Mouse (Mus musculus) lung, postnatal 36 days (tissue): ENCODE data around the gene Znfx1.
A peak's percentile ranks its signal among the peaks of the same experiment; 100 is the strongest.

ENCODE experiments used
- DNase-seq: peaks from one replicate; pipeline ENCODE4 v3.0.0; 2022; ENCODE audit warnings: mixed read lengths

Znfx1 gene

DNA sequence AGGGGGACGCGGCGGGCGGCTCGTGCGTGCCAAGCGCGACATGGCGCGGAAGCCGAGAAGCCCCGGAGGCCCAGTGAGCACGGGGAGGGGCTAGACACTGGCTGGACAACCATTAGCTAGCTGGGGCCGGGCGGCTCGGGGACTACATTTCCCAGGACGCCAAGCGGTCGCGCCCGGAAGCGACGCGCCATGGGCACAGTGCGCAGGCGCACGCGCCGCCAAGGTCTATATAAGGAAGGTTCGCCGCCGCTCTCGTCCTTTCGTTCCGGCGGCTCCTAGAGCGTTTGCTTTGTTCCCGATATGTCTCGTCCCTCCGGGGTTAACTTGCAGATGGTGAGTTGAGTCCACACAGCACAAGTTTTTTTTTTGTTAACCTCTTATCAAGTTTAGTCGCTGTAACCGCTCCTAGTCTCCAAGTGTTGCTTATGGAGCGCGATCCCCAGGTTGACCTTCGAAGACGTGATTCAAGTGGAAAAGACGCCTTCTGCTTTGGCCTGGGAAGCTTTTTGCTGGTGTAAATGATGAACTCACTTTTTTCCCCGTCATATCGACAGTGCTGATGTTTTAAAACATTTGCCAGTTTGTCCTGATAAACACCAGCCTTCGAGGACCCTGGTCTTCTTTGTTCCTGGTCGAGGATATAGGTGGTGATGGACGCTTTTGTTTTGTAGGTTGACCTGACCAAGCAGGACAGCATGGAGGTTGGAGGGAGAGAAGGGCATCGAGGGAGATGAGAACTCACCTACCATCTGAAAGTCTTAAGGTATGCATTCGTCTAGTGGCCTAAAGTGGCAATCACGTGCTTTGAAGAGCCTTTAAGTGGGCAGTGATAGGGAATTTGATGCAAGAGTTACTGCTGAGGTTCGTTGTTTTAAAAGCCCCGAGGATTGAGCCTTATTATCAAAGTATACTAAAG, at the start of gene Znfx1:
Gene Znfx1 (minus strand): TSS at position 51 of the 916 bp plus-strand sequence.
- DNase-seq, result peak; percentile 97

DNA sequence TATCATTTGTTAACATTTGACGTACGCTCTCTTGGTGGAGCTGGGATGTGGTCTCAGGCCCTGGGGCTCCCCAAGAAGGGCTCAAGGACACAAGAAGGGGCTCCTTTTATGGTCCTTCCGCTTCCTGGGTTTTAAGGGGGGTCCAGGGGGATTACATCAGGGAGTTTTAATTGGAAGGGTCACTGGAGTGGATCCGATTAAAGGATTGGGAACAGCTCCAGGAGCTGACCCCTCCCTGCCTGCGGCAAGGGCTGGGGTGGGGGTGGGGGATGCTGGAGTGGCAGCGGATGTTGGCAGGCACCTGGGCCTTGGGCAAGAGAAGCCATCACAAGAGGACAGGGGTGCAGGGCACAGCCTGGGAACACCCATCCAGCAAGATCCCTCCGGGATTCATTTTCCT, 49.4 kb upstream of the Znfx1 start:
- DNase-seq, result no peak

DNA sequence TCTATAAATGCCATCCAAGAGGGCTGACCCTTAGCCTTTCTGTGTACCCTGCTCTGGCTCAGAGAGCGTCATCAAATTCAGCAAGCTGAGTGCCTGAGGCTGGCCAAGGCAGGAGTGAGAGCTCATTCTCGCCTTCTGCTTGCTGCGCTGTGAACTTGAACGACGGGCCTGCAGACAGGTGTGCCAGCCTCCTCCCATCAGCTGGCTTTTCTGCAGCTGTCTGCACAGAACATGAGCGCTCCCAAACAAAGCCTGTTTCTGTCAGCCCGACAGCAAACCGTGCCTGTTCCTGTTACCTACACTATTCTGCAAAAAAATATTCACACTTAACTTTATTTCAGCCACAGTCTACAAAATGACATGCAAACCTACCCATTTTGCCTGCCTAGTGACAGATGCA, 46.7 kb upstream of the Znfx1 start:
- no peak for DNase-seq

DNA sequence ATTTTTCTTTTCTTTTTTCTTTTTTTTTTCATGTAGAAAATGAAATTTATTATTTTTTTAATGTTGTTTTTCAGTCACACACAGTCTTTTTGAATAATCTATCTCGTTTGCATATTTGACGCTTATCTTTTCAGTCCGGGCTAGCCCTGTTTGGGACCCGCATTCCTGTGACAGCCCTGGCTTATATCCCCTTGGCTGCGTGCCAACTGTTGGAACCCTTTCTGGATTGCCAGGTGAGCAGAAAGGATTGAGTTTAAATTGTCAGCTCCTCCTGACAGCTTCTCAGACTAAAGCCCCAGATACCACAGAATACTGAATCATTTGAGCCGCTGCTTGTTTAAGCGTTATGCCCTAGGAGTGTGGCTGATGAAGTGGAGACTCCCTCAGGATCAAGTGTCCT, 40.7 kb upstream of the Znfx1 start:
- no peak for DNase-seq

DNA sequence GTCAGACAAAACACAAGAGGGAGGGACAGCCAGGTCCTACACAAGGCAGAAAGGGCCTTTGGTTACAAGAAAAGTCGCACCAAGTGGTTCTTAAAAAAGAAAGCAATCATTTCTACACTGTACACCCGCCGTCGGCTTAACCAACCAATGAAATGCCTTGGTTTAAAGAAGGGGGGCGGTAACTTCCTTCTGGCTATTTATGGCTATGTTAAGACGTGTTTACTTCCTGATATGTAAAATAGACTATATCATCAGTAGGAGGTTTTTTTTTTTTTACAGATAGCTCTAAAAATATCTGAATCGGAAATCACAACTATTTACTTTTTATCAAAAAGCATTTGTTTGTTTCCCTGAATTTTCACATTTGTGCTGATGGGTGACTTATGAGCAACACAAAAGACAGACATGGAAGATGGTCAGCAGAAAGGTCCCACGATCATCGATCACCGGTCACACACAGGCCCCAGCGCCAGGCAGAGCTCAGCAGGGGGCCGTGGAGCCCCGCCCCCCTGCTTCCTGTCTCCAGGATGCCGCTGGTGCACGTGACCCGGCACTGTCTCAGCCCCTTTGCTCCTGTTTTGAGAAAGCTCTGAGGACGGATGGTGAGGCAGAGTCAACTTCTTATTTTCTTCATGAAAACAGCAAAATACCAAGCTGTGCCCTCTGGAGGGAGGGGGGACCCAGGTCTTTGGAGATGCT, 39.1 kb upstream of the Znfx1 start:
- DNase-seq, result peak; percentile 79

DNA sequence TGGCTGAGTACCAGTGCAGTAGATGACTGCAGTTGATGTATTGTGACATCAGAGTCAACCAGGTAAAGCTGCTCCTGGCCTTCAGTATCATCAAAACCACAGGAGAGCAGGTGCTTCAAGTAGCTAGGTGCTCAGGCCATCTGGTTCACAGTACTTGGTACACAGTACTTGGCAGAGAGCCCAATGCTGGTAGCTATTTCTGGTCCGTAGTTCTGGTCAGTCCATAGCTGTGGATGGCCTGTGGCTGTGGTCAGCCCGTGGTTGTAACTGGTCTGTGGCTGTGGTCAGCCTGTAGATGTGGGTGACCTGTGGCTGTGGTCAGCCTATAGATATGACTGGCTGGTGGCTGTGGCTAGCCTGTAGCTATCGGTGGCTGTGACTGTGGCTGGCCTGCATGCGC, 31.9 kb upstream of the Znfx1 start:
- DNase-seq, result no peak

DNA sequence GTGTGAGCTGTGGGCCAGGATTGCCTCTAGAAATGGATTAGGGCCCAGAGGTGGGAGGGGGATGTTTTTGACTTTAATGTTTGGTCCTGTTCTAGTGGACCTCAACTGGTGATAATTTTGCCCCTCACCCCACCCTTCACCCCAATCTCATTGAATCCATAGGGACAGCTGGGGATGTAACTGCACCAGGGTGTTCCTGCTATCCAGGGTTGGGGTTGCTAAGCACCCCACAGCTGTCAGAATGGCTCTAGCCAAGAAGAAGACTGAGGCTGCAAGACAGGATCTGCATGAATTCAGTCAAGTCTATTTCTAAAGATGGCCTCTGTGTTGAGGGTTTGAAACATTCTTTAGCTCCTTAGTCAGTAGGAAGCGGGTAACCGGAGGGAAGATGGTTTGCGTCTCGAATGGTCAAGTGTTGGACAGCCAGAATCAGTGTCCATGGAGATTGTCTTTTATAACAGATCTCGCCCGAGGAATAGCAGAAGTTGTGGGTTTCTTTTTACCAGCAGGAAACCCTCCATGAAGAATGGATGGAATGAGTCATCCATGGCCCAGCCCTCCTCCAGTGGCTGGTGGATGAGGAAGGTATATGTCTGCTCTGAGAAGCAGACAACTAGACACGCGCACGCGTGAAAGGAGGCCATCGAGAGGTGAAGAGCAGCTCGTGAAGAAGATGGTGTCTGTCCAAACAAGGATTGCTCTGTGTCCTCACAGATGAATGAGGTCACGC, 30.5 kb upstream of the Znfx1 start:
- peak; percentile 54 for DNase-seq

DNA sequence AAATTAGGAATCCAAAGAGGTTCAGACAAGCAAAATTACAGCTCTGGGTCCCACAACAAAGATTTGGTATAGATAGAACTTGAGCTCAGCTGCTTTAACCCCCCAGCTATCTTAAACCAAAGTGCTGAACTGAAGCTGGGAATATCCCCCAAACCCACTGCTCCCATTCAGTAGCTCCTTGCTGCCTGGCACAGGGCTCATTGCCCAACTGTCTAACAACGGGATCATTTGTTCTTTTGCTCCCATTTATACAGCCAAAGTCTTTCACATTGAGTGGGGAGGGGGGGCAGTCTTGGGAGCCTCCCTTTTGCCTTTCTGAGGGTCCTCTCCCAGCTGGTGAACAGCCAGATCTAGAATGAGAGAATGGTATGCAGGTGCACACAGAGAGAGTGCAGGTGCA, 27.5 kb upstream of the Znfx1 start:
- DNase-seq, result no peak

DNA sequence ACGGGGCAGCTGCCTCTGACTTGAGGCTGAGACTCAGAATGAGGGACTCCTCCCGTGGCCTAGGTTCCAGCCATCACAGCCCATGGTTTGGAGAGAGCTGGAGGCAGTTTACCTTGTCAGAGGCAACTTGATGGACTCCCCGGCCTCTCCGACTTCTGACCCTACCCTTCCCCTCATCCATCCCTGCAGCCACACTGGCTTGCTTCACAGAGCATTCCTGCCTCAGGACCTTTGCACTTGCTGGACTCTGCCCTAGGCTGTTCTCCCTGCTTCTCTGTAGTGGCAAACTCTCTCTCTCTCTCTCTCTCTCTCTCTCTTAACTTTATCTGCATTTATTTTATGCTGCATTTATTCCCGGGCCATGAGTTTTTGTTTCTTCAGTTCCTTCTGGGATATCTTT, 24.0 kb upstream of the Znfx1 start:
- DNase-seq, result no peak

DNA sequence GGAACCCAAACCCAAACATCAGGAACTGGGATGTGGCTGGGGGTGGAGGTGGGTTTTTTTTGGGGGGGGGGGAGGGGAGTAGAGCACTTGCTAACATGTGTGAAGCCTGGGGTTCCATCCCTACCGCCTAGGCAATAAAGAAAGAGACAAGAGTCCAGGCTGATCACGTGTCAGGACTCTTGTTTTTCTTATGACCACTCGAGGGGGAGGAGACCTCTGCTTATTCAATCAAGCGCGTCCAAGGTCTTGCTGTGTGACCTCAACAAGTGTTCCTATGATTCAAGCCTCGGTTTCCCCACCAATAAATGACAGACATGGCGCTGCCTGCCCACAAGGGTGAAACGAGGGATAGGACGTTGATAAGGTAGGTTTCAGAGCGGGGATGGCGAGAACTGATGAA, 23.3 kb upstream of the Znfx1 start:
- no peak for DNase-seq

DNA sequence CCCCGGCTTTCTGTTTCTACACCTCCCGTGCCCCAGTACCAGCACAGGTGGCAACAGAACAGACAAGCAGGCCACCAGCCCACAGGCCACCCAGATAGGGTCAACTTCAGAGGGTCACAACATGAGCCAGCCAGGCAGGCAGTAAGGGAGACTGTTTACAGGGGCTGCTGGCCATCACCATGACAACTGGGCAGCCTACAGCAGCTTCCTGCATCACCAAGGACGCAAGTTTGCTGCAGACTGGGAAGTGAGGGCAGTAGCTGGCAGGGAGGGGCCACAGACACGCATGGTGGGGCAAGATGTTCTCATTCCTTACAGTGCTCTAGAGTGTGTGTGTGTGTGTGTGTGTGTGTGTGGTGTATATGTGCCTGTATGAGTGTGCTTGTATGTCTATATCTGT, 18.8 kb upstream of the Znfx1 start:
- DNase-seq, result peak; percentile 51

DNA sequence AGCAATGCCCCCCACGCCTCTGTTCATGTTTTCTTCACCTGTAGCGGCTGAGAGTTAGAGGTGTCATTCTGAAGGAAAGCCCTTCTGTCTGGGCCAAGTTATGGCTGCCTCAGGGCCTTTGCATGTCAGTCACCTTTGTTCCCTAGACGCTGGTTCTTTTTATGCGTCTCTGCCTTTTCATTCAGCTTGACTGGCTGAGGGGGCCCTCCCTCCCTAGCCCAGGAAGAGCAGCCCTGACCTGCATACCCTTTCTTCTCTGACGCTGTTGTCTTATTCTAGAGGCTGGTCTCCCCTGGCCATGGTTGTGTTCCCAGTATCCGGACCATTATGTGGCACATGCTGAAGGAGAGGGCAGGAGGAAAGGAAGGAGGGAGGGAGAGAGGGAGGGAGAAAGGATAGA, 18.3 kb upstream of the Znfx1 start:
- no peak for DNase-seq

DNA sequence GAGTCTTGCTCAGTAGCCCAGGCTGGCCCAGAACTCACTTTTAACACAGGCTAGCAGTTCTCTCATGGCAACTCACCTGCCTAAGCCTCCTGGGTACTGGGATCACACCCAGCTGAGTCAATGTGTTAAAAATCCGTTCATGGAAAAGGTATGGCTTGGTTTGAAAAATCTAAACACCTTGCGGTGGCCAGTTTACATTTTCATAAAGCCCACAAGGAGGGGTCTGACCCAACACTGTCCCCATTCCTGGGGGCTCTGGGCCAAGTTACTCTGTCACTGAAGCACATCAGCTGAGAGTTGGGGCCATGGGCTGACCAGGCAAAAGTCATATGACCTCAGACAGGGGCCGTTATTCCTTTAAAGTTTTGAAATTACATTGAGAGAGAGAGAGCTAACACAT, 17.6 kb upstream of the Znfx1 start:
- no peak for DNase-seq

DNA sequence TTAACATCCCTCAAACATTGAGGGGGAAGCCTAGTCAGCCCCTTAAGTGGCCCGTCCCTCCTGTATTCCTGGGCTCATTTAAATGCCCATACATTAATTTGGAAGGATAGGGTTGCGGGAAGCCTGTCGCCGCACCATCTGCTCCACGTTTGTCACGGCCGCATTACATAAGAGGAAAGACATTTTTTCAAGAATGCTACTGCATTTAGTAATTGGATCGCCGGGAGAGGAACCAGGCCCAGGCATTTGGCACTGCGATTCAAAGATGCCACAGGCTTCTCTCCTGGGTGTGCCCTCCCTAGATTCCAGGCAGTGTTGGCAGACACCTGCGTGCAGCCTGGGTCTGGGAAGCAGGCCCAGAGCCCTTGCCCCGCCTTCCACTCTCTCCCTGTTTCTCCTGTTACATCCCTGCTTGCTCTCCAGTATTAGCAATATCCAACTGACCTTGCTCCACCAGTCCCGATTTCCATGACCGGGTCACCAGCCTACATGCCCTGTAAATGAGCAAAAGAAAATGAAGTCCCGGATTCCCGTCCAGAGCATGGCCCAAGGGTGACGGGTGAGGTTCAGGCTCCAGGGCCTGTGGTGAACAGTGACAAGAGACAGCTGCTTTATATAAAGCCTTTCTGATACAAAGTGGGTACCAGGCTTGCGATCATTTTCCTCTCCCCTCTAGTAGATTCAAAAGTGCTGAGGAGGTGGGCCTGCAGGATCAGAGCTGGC, 16.9 kb upstream of the Znfx1 start:
- peak; percentile 50 for DNase-seq

DNA sequence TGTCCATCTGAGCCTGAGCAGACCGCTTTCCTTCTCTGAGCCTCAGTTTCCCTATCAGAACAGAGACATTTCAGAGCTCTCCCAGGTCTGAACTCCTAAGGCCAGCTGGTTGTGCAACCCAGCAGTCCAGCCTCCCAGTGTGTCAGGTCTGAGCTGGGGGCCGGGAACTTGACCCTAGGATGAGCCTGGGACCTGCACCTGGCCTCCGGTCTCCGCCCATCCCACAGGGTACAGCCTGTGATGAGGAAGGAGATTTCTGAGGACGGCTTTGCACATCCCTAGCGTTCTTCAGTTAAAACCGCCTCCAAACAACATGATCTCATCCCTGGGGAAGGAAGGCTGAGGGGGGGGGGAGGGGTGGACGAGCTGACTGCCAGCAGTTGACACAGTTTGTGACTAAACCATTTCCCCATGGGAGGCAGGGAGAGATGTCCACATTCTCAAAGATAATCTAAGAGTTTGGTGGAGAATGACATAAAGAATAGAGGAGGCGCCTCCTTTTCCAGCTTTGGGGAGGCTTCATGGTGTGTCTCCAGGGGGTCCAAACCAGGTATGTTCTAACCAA, 16.2 kb upstream of the Znfx1 start:
- DNase-seq, result no peak

DNA sequence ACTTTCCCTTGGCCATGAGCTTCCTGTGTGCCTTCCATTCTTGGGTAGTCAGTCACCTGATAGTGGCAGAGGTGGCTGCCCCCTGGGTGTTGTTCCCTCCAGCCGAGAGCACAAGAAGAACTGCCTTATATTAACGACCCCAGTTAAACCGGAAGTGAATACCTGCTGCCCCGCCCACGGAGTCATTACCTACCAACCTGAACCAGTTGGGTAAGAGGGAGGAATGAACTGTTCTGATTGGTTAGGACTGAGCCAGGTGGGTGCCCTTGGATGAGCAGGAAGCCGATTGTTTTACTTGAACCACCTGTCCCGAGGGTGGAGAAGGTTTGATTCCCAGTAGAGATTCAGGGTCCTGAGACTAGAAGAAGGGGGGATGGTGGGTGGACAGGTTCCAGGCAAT, 15.7 kb upstream of the Znfx1 start:
- no peak for DNase-seq

DNA sequence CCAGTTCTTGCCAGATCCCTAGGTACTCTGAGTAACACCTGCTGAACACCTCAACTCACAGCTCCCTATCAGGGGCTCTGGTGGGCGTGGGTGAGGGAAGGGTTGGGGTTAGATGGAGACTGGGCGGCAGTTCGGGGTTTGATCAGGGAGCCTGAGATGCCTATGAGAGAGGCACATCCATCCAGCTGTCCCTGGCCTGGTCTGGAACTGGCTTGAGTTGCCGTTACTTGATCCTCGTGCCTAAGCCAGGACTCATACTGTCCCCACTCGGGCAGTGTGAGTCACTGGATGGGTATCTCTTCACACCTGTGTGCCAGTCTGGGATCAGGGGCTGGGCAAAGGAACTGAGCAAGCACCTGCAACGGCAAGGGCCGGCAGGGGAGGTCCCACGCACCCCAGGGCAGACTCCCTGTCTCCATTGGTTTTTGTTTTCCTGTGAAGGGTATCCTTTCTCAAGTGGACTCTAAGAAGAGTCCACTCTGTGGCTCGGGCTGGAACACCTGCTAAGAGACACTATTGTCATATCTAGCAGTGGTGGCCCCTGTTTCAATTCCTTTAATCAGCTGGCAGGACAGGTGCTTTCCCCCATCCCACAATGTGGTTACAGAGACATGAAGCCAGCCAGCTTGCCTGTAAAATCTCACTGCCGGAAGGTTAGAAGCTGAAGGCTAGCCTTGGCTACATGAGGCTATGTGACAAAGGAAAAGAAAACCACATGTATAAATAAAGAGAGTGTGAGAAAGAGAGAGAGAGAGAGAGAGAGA, 14.6 kb upstream of the Znfx1 start:
- DNase-seq, result no peak

DNA sequence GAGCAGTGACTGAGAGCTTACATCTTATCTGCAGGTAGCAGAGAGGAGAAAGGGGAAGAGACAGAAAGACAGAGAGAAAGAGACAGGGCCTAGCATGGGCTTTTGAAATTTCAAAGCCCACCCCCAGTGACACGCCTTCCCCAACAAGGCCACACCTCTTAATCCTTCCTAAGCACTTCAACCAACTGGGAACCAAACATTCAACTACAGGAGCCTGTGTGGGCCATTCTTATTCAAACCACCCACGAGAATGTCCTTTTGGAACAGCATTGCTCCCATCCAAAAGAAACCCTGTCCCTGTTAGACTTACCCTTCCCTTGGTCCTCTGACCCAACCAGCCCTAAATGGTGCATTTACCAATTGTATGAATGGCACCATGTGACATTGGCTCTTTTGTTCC, 13.9 kb upstream of the Znfx1 start:
- no peak for DNase-seq

DNA sequence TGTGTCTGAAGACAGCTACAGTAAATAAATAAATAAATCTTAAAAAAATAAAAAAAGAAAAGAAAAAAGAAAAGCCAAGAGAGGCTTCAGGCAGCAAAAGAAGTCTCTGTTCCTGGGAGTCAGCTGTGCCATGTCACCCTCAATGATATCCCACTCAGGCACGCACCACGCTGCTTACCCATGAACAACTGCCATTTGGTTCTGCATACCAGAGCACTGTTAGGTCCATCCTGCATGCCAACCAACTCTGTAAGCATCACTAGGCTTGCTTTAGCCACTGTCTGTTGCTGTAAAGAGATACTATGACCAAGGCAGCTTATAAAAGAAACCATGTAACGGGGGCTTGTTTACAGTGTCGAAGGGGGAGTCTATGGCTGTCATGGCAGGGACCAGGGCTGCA, 13.5 kb upstream of the Znfx1 start:
- DNase-seq, result no peak

DNA sequence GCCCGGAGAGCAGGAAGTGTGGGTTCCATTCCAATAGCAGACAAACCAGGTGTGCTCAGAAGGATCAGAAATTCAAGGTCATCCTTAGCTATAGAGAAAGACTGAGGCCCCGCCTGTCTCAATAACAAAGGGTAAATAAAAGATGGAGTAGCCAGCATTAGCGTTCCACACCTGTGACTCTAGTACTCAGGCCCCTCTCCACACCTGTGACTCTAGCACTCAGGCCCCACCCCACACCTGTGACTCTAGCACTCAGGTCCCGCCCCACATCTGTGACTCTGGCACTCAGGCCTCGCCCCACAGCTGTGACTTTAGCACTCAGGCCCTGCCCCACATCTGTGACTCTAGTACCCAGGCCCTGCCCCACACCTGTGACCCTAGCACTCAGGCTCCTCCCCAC, 11.8 kb upstream of the Znfx1 start:
- no peak for DNase-seq

DNA sequence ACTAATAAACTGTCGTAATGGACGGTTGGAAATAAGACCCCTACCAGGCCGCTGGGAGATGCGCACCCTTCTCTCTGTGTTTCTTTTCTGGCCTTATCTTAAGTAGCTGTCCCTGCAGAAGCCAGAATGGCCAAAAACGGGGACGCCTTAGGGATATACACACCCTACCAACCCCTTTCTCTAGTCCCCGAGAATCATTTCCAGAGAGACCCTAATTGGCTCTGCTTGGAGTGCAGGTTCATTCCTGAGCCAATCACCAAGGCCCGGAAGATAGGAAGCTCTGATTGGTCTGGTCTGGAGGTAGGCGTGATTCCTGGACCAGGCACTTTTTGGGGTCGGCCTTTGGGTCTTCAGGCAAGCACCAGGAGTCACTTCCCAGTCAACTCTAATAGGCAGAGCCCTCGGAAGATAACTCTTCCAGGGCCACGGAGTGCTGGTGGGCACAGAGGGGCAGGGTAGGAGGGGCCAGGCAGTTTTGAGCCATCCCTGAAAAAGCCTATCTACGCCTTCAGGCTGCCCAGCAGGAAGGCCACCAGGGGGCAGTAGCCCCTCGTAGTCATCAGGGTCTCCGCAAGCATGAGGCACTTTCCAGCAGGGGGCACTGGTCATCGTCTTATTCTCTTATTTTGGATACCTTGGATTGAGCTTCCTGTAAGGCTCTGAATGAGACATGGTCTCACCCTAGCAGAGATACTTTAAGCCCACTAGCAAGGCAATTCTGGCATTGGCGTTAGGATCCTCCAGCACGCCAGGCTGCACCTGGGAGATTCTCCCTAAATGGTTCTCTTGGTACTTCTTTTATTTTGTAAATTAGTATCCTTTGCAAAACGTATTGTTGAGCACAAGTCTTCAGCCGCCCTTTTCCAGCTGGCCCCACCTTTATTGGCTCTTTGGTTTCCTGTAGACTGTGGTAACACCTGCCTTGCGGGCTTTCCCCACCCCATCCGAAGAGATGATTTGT, 9.1 kb upstream of the Znfx1 start:
- peak; percentile 98 for DNase-seq
